Mouse (Mus musculus): ENCODE measurements around the gene Gdf9.

Gdf9 gene

GRCm38 (mm10) chr11:53478383-53479170 is 47.8 kb downstream of the Gdf9 start:
- no peak for DNase-seq (ENCODE audit: low spot score)

GRCm38 (mm10) chr11:53479171-53479782 is 48.5 kb downstream of the Gdf9 start:
- no peak for DNase-seq (ENCODE audit: low spot score)

- no peak for DNase-seq (ENCODE audit: low spot score)
Observed at GRCm38 (mm10) chr11:53479783-53480301, 49.0 kb downstream of the Gdf9 start, which contains the start of the genes Gm9945 and Sowaha. Gene Gm9945 (plus strand): TSS chr11:53480166. Gene Sowaha (minus strand): TSS chr11:53480274.

DNA sequence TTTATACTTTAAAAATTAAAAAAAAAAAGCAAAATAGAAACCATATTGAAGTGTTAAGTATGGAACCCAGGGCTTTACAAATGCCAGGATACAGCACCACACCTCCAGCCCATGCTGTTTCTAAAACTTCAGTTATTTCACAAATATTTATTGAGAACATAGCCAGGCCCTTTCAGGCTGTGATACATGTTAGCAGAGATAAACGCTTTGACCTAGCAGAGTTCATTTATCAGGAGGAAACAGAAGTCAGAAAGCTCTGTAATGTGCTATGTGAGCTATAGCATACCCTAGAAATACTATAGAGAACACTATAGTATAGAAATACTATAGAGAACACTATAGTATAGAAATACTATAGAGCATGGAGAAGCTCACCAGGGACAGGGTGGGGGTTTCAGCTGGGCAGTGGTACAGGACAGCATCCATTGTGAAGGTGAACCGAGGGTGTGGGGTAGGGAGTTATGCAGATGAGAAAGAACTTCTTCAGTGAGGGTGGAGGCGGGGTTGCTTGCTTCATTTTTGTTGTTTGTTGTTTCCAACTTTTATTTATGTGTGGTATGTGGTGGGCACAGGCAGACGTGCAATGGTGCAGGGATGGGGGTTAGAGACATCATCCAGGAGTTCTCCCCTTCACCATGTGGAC is 50.4 kb downstream of the Gdf9 start:
- no peak for DNase-seq (ENCODE audit: low spot score)

DNA sequence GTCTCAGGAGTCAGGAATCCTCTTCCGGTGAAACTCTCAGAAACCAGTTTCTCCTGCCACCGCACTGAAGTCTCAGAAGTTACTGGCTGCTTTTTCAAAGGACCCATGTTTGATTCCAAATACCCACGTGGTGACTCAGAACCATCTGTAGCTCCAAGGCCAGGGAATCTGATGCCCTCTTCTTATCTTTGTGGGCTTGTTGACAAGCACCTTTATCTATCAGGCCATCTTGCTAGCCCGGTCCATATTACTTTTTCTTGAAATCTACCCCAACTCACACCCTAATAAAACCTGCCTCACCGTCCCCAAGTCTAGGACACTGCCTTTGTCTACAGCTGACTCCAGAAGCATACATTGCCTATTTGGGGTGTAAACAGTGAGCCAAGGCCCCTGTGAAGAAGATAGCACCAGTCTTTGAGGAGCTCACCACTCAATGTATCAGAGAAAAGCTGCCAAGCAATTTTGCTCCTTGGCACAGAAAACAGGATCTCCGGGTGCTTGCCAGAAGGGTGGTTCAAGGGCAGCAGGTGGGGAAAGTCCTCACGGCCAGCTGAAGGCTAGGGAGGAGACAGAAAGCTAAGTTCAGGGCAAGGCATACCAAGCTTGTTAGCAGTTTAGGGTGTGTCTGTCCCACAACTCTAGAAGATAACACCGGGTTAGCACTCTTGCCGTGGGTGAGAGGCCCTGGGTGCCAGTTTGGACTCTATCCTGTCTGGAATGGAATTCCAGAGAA is 52.5 kb downstream of the Gdf9 start:
- DNase-seq (ENCODE audit: low spot score): no peak

DNA sequence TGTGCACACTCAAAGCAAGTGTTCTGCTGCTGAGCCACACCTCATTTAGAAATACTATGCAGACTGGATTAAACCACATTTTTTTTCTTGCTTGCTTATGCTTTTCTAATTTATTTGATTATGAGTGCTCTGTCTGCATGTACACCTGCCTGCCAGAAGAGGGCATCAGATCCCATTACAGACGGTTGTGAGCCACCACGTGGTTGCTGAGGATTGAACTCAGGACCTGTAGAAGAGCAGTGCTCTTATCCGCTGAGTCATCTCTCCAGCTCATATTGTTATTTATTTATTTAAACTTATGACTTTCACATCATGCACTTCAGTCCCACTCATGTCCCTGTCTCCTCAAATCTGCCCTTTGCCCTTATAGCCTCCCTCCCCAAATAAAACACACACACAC is 54.9 kb downstream of the Gdf9 start:
- no peak for DNase-seq (ENCODE audit: low spot score)

- no peak for DNase-seq (ENCODE audit: low spot score)
Observed at GRCm38 (mm10) chr11:53486351-53486750, 55.5 kb downstream of the Gdf9 start.

DNA sequence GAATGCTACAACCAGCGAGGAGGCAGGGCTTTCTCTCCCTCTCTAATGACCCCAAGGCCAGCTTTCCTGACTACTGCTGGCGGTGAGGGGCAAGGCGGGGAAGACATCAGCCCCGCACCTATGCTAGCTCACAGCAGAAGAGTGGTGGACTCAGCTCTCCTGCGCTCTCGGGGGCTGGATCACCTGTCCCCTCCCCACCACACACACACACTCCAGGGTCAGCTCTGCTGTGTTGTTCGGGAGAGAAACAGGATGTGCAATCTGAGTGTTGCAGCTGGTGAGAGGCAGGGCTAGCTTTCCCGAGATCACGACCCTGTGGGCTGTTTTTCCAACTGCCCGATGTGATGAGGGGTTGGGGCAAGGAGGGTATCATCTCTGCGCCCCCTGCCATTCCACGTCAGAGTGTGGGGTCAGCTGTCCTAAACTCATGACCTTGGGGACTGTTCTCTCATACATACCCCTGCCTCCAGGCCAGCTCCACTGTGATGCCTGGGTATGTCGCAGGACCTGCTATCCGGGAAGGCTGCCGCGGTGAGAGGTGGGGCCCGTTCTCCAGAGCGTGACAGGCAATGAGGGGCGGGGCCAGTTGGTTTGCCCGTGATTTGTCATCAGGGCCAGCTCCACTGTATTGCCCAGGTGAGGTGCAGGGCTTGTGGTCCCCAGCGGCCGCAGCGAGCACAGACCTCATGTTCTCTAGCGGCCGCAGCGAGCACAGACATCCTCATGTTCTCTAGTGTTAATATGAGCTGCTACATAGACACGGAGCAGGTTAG is 56.2 kb downstream of the Gdf9 start:
- DNase-seq (ENCODE audit: low spot score): no peak

Measured in left cerebral cortex, adult 11 months (tissue).